ENCODE assay signal across 9 mouse cellular contexts in genomic region chrX:7879819-7880218, GRCm38 (mm10). TPM values are rescaled to one million over a fixed set of nuclear protein-coding genes. Genes with fewer than 3 reads are reported as not detected.
DNase-seq lines count a peak whose midpoint lies in the region; ATAC-seq and TF ChIP-seq lines count a peak whose summit lies in the region.
"Had no signal": no experiment of that assay in that cellular context is flagged by ENCODE, and none has a peak within 500 bp of the region (broad histone marks: within the 10 kb centered on the region; RNA-seq: fewer than 3 reads in every experiment).

No protein-coding gene starts in this region.

- H3K4me2 ChIP-seq in forebrain, embryonic 15.5 days (replicated peaks), result peak overlapping the region; percentile 91
- H3K4me2 ChIP-seq in liver, postnatal 0 days (ENCODE audit: low read depth, low read length), result peak overlapping the region; percentile 84; the same call in 1 of the 2 replicates
- peak overlapping the region; percentile 82 for H3K4me2 ChIP-seq in neural tube, embryonic 13.5 days

- WGBS in forebrain, embryonic 15.5 days, result 14% methylated on average over 11 of the region's 11 CpGs
- 7% methylated on average over 11 of the region's 11 CpGs for WGBS in liver, postnatal 0 days (ENCODE audit: insufficient replicate concordance)
- WGBS in neural tube, embryonic 13.5 days, result 10% methylated on average over 11 of the region's 11 CpGs

- H3K9ac ChIP-seq in ES-Bruce4 (ENCODE audit: low read depth, poor library complexity, severe bottlenecking), result no peak overlapping the region
- peak overlapping the region; percentile 20; the same call in 1 of the 2 replicates for H3K9ac ChIP-seq in forebrain, embryonic 15.5 days (replicated peaks)
- H3K9ac ChIP-seq in liver, postnatal 0 days (replicated peaks), result no peak overlapping the region
- 0 out of 2 replicates have a peak overlapping the region, but pooled peaks have one; percentile 31 for H3K9ac ChIP-seq in neural tube, embryonic 13.5 days

- no peaks in the 10 kb centered on the region for H3K9me3 ChIP-seq in ES-Bruce4 (replicated peaks; ENCODE audit: control insufficient read depth, insufficient read depth, low read length, poor library complexity, severe bottlenecking)
- no peaks in the 10 kb centered on the region for H3K9me3 ChIP-seq in forebrain, embryonic 15.5 days
- no peaks in the 10 kb centered on the region for H3K9me3 ChIP-seq in liver, postnatal 0 days (ENCODE audit: low read length)
- no peaks in the 10 kb centered on the region for H3K9me3 ChIP-seq in neural tube, embryonic 13.5 days

- H3K27ac ChIP-seq in ES-Bruce4 (ENCODE audit: insufficient read depth, low read length), result no peak overlapping the region
- H3K27ac ChIP-seq in forebrain, embryonic 15.5 days (replicated peaks), result no peak overlapping the region
- no peak overlapping the region for H3K27ac ChIP-seq in liver, postnatal 0 days (ENCODE audit: low read depth)
- no peak overlapping the region for H3K27ac ChIP-seq in neural tube, embryonic 13.5 days (replicated peaks)
- peak overlapping the region; percentile 80 for H3K27ac ChIP-seq in testis, adult 2 months (ENCODE audit: control insufficient read depth, insufficient read depth, low read depth, low read length)

- ATAC-seq in cerebellum, adult (ENCODE audit: insufficient number of reproducible peaks, low FRiP score, low TSS enrichment), result peak; percentile 49
- ATAC-seq in forebrain, embryonic 15.5 days (replicated peaks), result peak; percentile 41
- ATAC-seq in liver, postnatal 0 days, result no peak
- peak; percentile 21; the same call in 1 of the 2 replicates for ATAC-seq in neural tube, embryonic 13.5 days (ENCODE audit: low read depth)

- H3K27me3 ChIP-seq in ES-Bruce4 (ENCODE audit: control insufficient read depth, insufficient read depth, low read length, poor library complexity, severe bottlenecking), result no peaks in the 10 kb centered on the region
- no peaks in the 10 kb centered on the region for H3K27me3 ChIP-seq in forebrain, embryonic 15.5 days
- no peaks in the 10 kb centered on the region for H3K27me3 ChIP-seq in liver, postnatal 0 days (ENCODE audit: insufficient read depth, low read length)
- H3K27me3 ChIP-seq in neural tube, embryonic 13.5 days, result no peaks in the 10 kb centered on the region
- no peaks in the 10 kb centered on the region for H3K27me3 ChIP-seq in testis, adult 2 months (ENCODE audit: control insufficient read depth, insufficient read depth, low read length)

- TF ChIP-seq EP300 in ES-Bruce4 (IDR thresholded peaks at IDR 0.05; ENCODE audit: insufficient read depth, low read depth, low read length), result no peak
- TF ChIP-seq EP300 in liver, postnatal 0 days (IDR thresholded peaks at IDR 0.05; ENCODE audit: low read depth), result no peak

- no peak for TF ChIP-seq CTCF in ES-Bruce4 (IDR thresholded peaks at IDR 0.05; ENCODE audit: low read depth, low read length)
- peak; percentile 62 for TF ChIP-seq CTCF in liver, postnatal 0 days (IDR thresholded peaks at IDR 0.05; ENCODE audit: low read depth)
- TF ChIP-seq CTCF in testis, adult 2 months (IDR thresholded peaks at IDR 0.05; ENCODE audit: control insufficient read depth, insufficient read depth, insufficient replicate concordance, low read depth, low read length), result 0 out of 2 replicates have a peak, but pooled peaks have one; percentile 13

- TF ChIP-seq POLR2A in ES-Bruce4 (IDR thresholded peaks at IDR 0.05; ENCODE audit: insufficient read depth, low read length), result no peak
- 0 out of 2 replicates have a peak, but pooled peaks have one; percentile 19 for TF ChIP-seq POLR2A in testis, adult 2 months (IDR thresholded peaks at IDR 0.05; ENCODE audit: control insufficient read depth, low read depth, low read length)

- no peaks in the 10 kb centered on the region for H3K36me3 ChIP-seq in ES-Bruce4 (ENCODE audit: control insufficient read depth, insufficient read depth, low read length, poor library complexity, severe bottlenecking)
- no peaks in the 10 kb centered on the region for H3K36me3 ChIP-seq in forebrain, embryonic 15.5 days
- H3K36me3 ChIP-seq in liver, postnatal 0 days (replicated peaks; ENCODE audit: insufficient read depth, low read length), result no peaks in the 10 kb centered on the region
- H3K36me3 ChIP-seq in neural tube, embryonic 13.5 days, result no peaks in the 10 kb centered on the region
- no peaks in the 10 kb centered on the region for H3K36me3 ChIP-seq in testis, adult 2 months (ENCODE audit: control insufficient read depth, insufficient read depth, low read length)

- H3K4me3 ChIP-seq in ES-Bruce4 (ENCODE audit: low read depth, low read length), result peak overlapping the region; percentile 36
- H3K4me3 ChIP-seq in forebrain, embryonic 15.5 days, result peak overlapping the region; percentile 53
- no peak overlapping the region for H3K4me3 ChIP-seq in liver, postnatal 0 days (ENCODE audit: low read depth, low read length)
- peak overlapping the region; percentile 53 for H3K4me3 ChIP-seq in neural tube, embryonic 13.5 days
- H3K4me3 ChIP-seq in testis, adult 2 months (ENCODE audit: control insufficient read depth, low read depth, low read length), result peak overlapping the region; percentile 50
- H3K4me3 ChIP-seq: erythroblast, embryonic 14.5 days had no signal

- no peaks in the 10 kb centered on the region for H3K4me1 ChIP-seq in ES-Bruce4 (ENCODE audit: control insufficient read depth, insufficient read depth, low read length)
- H3K4me1 ChIP-seq in forebrain, embryonic 15.5 days, result peaks cover 21% of the 10 kb centered on the region
- H3K4me1 ChIP-seq in liver, postnatal 0 days (ENCODE audit: insufficient read depth), result peaks cover 7% of the 10 kb centered on the region
- H3K4me1 ChIP-seq in neural tube, embryonic 13.5 days (replicated peaks), result peaks cover 24% of the 10 kb centered on the region
- peaks cover 16% of the 10 kb centered on the region for H3K4me1 ChIP-seq in testis, adult 2 months (ENCODE audit: control insufficient read depth, insufficient read depth, low read length)

- peak; percentile 20 for DNase-seq in heart, postnatal 25 days (ENCODE audit: low spot score)
- DNase-seq in layer of hippocampus, adult 18-20 months (ENCODE audit: low spot score in 2 of 2), result peak; percentile 38 to 71
- DNase-seq in liver, postnatal 0 days, result peak; percentile 65

- intact Hi-C loops in heart, postnatal 25 days (cut with DNase I), result no loop called here

RNA-seq across cellular contexts. Expression of gene Pim2, which starts 1.8 kb away (rescaled TPM):
- 29.8 and 31.2 TPM in 2 replicates for polyA plus RNA-seq in ES-Bruce4 (2011; ENCODE audit: insufficient read depth, insufficient read length, low read depth, missing spikeins)
- polyA plus RNA-seq in forebrain, embryonic 15.5 days (2015; fragmentation: Nextera tagmentation; extraction: Ambion mirVana), result 16.3 and 17.6 TPM in 2 replicates
- 1 to 10 TPM; 2.2 to 3.1 TPM for total RNA-seq in heart, postnatal 25 days (2021)
- total RNA-seq in layer of hippocampus, adult 18-20 months (2021), result 10 to 100 TPM; 49.3 to 58.8 TPM
- polyA plus RNA-seq in liver, postnatal 0 days (2015; fragmentation: Nextera tagmentation; extraction: Ambion mirVana), result 3.0 and 3.3 TPM in 2 replicates
- polyA plus RNA-seq in neural tube, embryonic 13.5 days (2015; fragmentation: Nextera tagmentation; extraction: Ambion mirVana), result 16.7 and 18.6 TPM in 2 replicates
- polyA plus RNA-seq in testis, adult 2 months (2012; rRNA removed), result 4.5 and 4.6 TPM in 2 replicates

RNA-seq across cellular contexts. Expression of gene Slc35a2, which starts 4.0 kb away (rescaled TPM):
- polyA plus RNA-seq in ES-Bruce4 (2011; ENCODE audit: insufficient read depth, insufficient read length, low read depth, missing spikeins), result 25.6 and 31.4 TPM in 2 replicates
- 44.5 and 45.0 TPM in 2 replicates for polyA plus RNA-seq in forebrain, embryonic 15.5 days (2015; fragmentation: Nextera tagmentation; extraction: Ambion mirVana)
- 10 to 100 TPM; 11.0 to 17.0 TPM for total RNA-seq in heart, postnatal 25 days (2021)
- total RNA-seq in layer of hippocampus, adult 18-20 months (2021), result 10 to 100 TPM; 38.9 to 45.9 TPM
- 7.1 and 9.0 TPM in 2 replicates for polyA plus RNA-seq in liver, postnatal 0 days (2015; fragmentation: Nextera tagmentation; extraction: Ambion mirVana)
- polyA plus RNA-seq in neural tube, embryonic 13.5 days (2015; fragmentation: Nextera tagmentation; extraction: Ambion mirVana), result 42.3 and 45.2 TPM in 2 replicates
- 19.8 and 22.3 TPM in 2 replicates for polyA plus RNA-seq in testis, adult 2 months (2012; rRNA removed)

RNA-seq across cellular contexts. Expression of gene Pqbp1, which starts 19.2 kb away (rescaled TPM):
- polyA plus RNA-seq in ES-Bruce4 (2011; ENCODE audit: insufficient read depth, insufficient read length, low read depth, missing spikeins), result 83.3 and 87.9 TPM in 2 replicates
- polyA plus RNA-seq in forebrain, embryonic 15.5 days (2015; fragmentation: Nextera tagmentation; extraction: Ambion mirVana), result 207 and 210 TPM in 2 replicates
- 10 to 100 TPM; 22.1 to 22.7 TPM for total RNA-seq in heart, postnatal 25 days (2021)
- total RNA-seq in layer of hippocampus, adult 18-20 months (2021), result 10 to 100 TPM; 93.4 to 96.7 TPM
- polyA plus RNA-seq in liver, postnatal 0 days (2015; fragmentation: Nextera tagmentation; extraction: Ambion mirVana), result 39.2 and 41.9 TPM in 2 replicates
- polyA plus RNA-seq in neural tube, embryonic 13.5 days (2015; fragmentation: Nextera tagmentation; extraction: Ambion mirVana), result 210 and 216 TPM in 2 replicates
- 6.9 and 7.2 TPM in 2 replicates for polyA plus RNA-seq in testis, adult 2 months (2012; rRNA removed)

RNA-seq across cellular contexts. Expression of gene Timm17b, which starts 19.3 kb away (rescaled TPM):
- 41.6 and 44.9 TPM in 2 replicates for polyA plus RNA-seq in ES-Bruce4 (2011; ENCODE audit: insufficient read depth, insufficient read length, low read depth, missing spikeins)
- polyA plus RNA-seq in forebrain, embryonic 15.5 days (2015; fragmentation: Nextera tagmentation; extraction: Ambion mirVana), result 160 and 165 TPM in 2 replicates
- 10 to 100 TPM; 49.5 to 50.1 TPM for total RNA-seq in heart, postnatal 25 days (2021)
- total RNA-seq in layer of hippocampus, adult 18-20 months (2021), result 10 to 100 TPM; 21.9 to 23.8 TPM
- polyA plus RNA-seq in liver, postnatal 0 days (2015; fragmentation: Nextera tagmentation; extraction: Ambion mirVana), result 117 TPM in 2 replicates
- 150 and 160 TPM in 2 replicates for polyA plus RNA-seq in neural tube, embryonic 13.5 days (2015; fragmentation: Nextera tagmentation; extraction: Ambion mirVana)
- 19.0 and 21.0 TPM in 2 replicates for polyA plus RNA-seq in testis, adult 2 months (2012; rRNA removed)

RNA-seq across cellular contexts. Expression of gene Gm10491, which starts 27.8 kb away (rescaled TPM):
- polyA plus RNA-seq in ES-Bruce4 (2011; ENCODE audit: insufficient read depth, insufficient read length, low read depth, missing spikeins), result not detected in 2 replicates
- polyA plus RNA-seq in forebrain, embryonic 15.5 days (2015; fragmentation: Nextera tagmentation; extraction: Ambion mirVana), result not detected in 2 replicates
- total RNA-seq in heart, postnatal 25 days (2021), result not detected
- total RNA-seq in layer of hippocampus, adult 18-20 months (2021), result not detected
- polyA plus RNA-seq in liver, postnatal 0 days (2015; fragmentation: Nextera tagmentation; extraction: Ambion mirVana), result not detected in 2 replicates
- polyA plus RNA-seq in neural tube, embryonic 13.5 days (2015; fragmentation: Nextera tagmentation; extraction: Ambion mirVana), result not detected in 2 replicates
- polyA plus RNA-seq in testis, adult 2 months (2012; rRNA removed), result not detected in 2 replicates
- polyA plus RNA-seq: erythroblast, embryonic 14.5 days had no signal

Comparison
In these comparisons a context has a peak if more than half of its experiments do, and no peak if none do; other contexts are left out.
1. H3K9ac ChIP-seq: peak in forebrain, embryonic 15.5 days (single experiment) and neural tube, embryonic 13.5 days (single experiment); none in ES-Bruce4 (single experiment) and liver, postnatal 0 days (single experiment).
2. Peak in every context shown above with its lines, with median percentiles within 50 percentile points of each other: H3K4me2 ChIP-seq and DNase-seq.